Mouse (Mus musculus) CH12.LX (cell line): Measurements from ENCODE around the gene Lrrc1. TPM values are rescaled to one million over a fixed set of nuclear protein-coding genes. Genes with fewer than 3 reads are reported as not detected.

Experiments
- DNase-seq: peaks from one replicate; pipeline ENCODE4 v3.0.0-alpha.2; 2013; ENCODE audit errors: extremely low read depth
- H3K27ac ChIP-seq: 2 replicates; pipeline ENCODE4 v1.5.1; 2012; ENCODE audit warnings: low read depth, mild to moderate bottlenecking, control low read depth, moderate library complexity; ENCODE audit not compliant: insufficient read depth
- H3K27me3 ChIP-seq: replicated peaks from 2 replicates; pipeline ENCODE3; 2012; ENCODE audit warnings: inconsistent platforms
- H3K36me3 ChIP-seq, 2 experiments: replicated peaks in 1 of 2; 2 replicates each; pipeline versions ENCODE3 to v1.6.1; 2012; ENCODE audit warnings: inconsistent platforms in 1 of 2, low read length in 1 of 2, mild to moderate bottlenecking in 1 of 2, mixed read lengths in 1 of 2, moderate library complexity in 1 of 2; ENCODE audit not compliant: control insufficient read depth in 1 of 2, insufficient read depth in 1 of 2
- H3K4me1 ChIP-seq, 2 experiments: 2 replicates each; pipeline ENCODE4 v1.6.1; 2012; ENCODE audit warnings: inconsistent platforms in 1 of 2, moderate library complexity in 1 of 2; ENCODE audit not compliant: insufficient read depth in 2 of 2, control insufficient read depth in 1 of 2
- H3K4me2 ChIP-seq: 2 replicates; pipeline ENCODE4 v1.6.1; 2012; ENCODE audit warnings: low read depth, mild to moderate bottlenecking, control low read depth; ENCODE audit not compliant: poor library complexity, insufficient read depth, severe bottlenecking
- H3K4me3 ChIP-seq, 3 experiments: fragments of 150-350 bp in 1 of 3; sonication (generic) in 1 of 3; replicated peaks in 1 of 3; 2 replicates each; pipeline versions ENCODE3 to v1.5.1; 2011 to 2012; ENCODE audit warnings: low read depth in 2 of 3, low read length in 2 of 3, mild to moderate bottlenecking in 2 of 3, moderate library complexity in 2 of 3, control low read depth in 1 of 3, improper control_type of control experiment in 1 of 3, inconsistent platforms in 1 of 3, mixed read lengths in 1 of 3; ENCODE audit not compliant: poor library complexity in 1 of 3
- H3K79me2 ChIP-seq: replicated peaks from 2 replicates; pipeline ENCODE4 v1.6.1; 2012; ENCODE audit warnings: mild to moderate bottlenecking, moderate library complexity; ENCODE audit not compliant: control insufficient read depth, poor library complexity, insufficient read depth, severe bottlenecking; ENCODE audit errors: extremely low read depth
- H3K9ac ChIP-seq: 2 replicates; pipeline ENCODE4 v1.6.1; 2012; ENCODE audit warnings: low read depth, mild to moderate bottlenecking, control low read depth, moderate library complexity; ENCODE audit not compliant: insufficient read depth
- H3K9me3 ChIP-seq: replicated peaks from 2 replicates; pipeline ENCODE3; 2012; ENCODE audit warnings: low read length, inconsistent platforms, mixed read lengths
- CHD1 ChIP-seq: IDR thresholded peaks from 2 replicates; pipeline ENCODE4 v1.6.1; 2012; ENCODE audit warnings: low read depth, low read length, improper control_type of control experiment, inconsistent platforms
- CHD2 ChIP-seq: IDR thresholded peaks from 2 replicates; pipeline ENCODE4 v1.6.1; 2011; ENCODE audit warnings: low read length, improper control_type of control experiment
- E2F4 ChIP-seq: IDR thresholded peaks from 2 replicates; pipeline ENCODE4 v1.6.1; 2011; ENCODE audit warnings: low read depth, low read length, improper control_type of control experiment; ENCODE audit not compliant: insufficient replicate concordance
- EP300 ChIP-seq: IDR thresholded peaks from 2 replicates; pipeline ENCODE4 v1.6.1; 2011; ENCODE audit warnings: low read length, improper control_type of control experiment
- GABPA ChIP-seq: IDR thresholded peaks from 2 replicates; pipeline ENCODE4 v1.6.1; 2012; ENCODE audit warnings: low read depth, low read length, improper control_type of control experiment, inconsistent platforms; ENCODE audit not compliant: insufficient replicate concordance
- HCFC1 ChIP-seq: IDR thresholded peaks from 2 replicates; pipeline ENCODE4 v1.6.1; 2012; ENCODE audit warnings: low read depth, mild to moderate bottlenecking, inconsistent platforms, low read length, improper control_type of control experiment
- IRF4 ChIP-seq: IDR thresholded peaks from 2 replicates; pipeline ENCODE4 v1.6.1; 2014; ENCODE audit warnings: low read depth, mild to moderate bottlenecking, inconsistent platforms, low read length, improper control_type of control experiment
- MAFK ChIP-seq: IDR thresholded peaks from 2 replicates; pipeline ENCODE4 v1.6.1; 2011; ENCODE audit warnings: low read length, improper control_type of control experiment; ENCODE audit not compliant: insufficient replicate concordance
- MAX ChIP-seq: IDR thresholded peaks from 2 replicates; pipeline ENCODE4 v1.6.1; 2011; ENCODE audit warnings: low read length, improper control_type of control experiment
- MEF2A ChIP-seq: IDR thresholded peaks from 2 replicates; pipeline ENCODE4 v1.6.1; 2014; ENCODE audit warnings: low read depth, mild to moderate bottlenecking, inconsistent platforms, low read length, improper control_type of control experiment, borderline replicate concordance
- NELFE ChIP-seq: IDR thresholded peaks from 2 replicates; pipeline ENCODE4 v1.6.1; 2011; ENCODE audit warnings: low read depth, low read length, improper control_type of control experiment
- POLR2A ChIP-seq: IDR thresholded peaks from 2 replicates; pipeline ENCODE4 v1.6.1; 2011; ENCODE audit warnings: low read depth, mild to moderate bottlenecking, improper control_type of control experiment, low read length
- RAD21 ChIP-seq: IDR thresholded peaks from 2 replicates; pipeline ENCODE4 v1.6.1; 2011; ENCODE audit warnings: low read depth, mild to moderate bottlenecking, low read length, improper control_type of control experiment, moderate library complexity
- RCOR1 ChIP-seq: conservative IDR thresholded peaks from 2 replicates; pipeline ENCODE4 v1.6.1; 2012; ENCODE audit warnings: low read depth, mild to moderate bottlenecking, inconsistent platforms, low read length, improper control_type of control experiment
- SMC3 ChIP-seq: IDR thresholded peaks from 2 replicates; pipeline ENCODE4 v1.6.1; 2011; ENCODE audit warnings: low read depth, low read length, improper control_type of control experiment
- TBP ChIP-seq: conservative IDR thresholded peaks from 2 replicates; pipeline ENCODE4 v1.6.1; 2011; ENCODE audit warnings: low read depth, low read length, improper control_type of control experiment
- TCF12 ChIP-seq: IDR thresholded peaks from 2 replicates; pipeline ENCODE4 v1.6.1; 2014; ENCODE audit warnings: low read depth, mild to moderate bottlenecking, inconsistent platforms, low read length, improper control_type of control experiment
- UBTF ChIP-seq: IDR thresholded peaks from 2 replicates; pipeline ENCODE4 v1.6.1; 2012; ENCODE audit warnings: low read depth, mild to moderate bottlenecking, inconsistent platforms, low read length, improper control_type of control experiment, moderate library complexity
- USF1 ChIP-seq: IDR thresholded peaks from 2 replicates; pipeline ENCODE4 v1.6.1; 2014; ENCODE audit warnings: low read depth, mild to moderate bottlenecking, inconsistent platforms, low read length, improper control_type of control experiment
- ZMIZ1 ChIP-seq: IDR thresholded peaks from 2 replicates; pipeline ENCODE4 v1.6.1; 2012; ENCODE audit warnings: low read depth, mild to moderate bottlenecking, inconsistent platforms, low read length, improper control_type of control experiment
- ZNF384 ChIP-seq: IDR thresholded peaks from 2 replicates; pipeline ENCODE4 v1.6.1; 2012; ENCODE audit warnings: low read depth, low read length, improper control_type of control experiment, inconsistent platforms
- dilution Hi-C: fragments of 300-500 bp; cut with MboI; formaldehyde crosslinking; loops from 2 replicates; pipeline ENCODE4 v1.14.3; 2020; ENCODE audit warnings: low sequenced_read_pairs; ENCODE audit not compliant: extremely low pct_unique_long_range_greater_than_20kb, extremely low pct_ligation_motif_present
- in situ Hi-C: fragments of 300-500 bp; cut with MboI; formaldehyde crosslinking; loops from 3 replicates; pipeline ENCODE4 v1.14.3; 2019; ENCODE audit warnings: low sequenced_read_pairs, low pct_ligation_motif_present, low pct_unique_long_range_greater_than_20kb, mixed read lengths
- polyA plus RNA-seq: library from polyadenylated mRNA; unstranded; fragments of >175 nt; gene quantifications from 2 replicates; pipeline ENCODE4 v1.2.1, GENCODE M21; 2012; ENCODE audit warnings: low read depth; ENCODE audit not compliant: insufficient read length
- total RNA-seq, 2 experiments: library from RNA; depleted of rRNA; stranded (reverse); fragments of 300-350 nt in 1 of 2; fragments of >200 nt in 1 of 2; gene quantifications; 2 replicates each; pipeline ENCODE4 v1.2.3; 2012 to 2014

Gene Lrrc1
- total and polyA plus RNA-seq, 3 experiments = 15.4 to 15.8 (median 15.8) TPM

DNA sequence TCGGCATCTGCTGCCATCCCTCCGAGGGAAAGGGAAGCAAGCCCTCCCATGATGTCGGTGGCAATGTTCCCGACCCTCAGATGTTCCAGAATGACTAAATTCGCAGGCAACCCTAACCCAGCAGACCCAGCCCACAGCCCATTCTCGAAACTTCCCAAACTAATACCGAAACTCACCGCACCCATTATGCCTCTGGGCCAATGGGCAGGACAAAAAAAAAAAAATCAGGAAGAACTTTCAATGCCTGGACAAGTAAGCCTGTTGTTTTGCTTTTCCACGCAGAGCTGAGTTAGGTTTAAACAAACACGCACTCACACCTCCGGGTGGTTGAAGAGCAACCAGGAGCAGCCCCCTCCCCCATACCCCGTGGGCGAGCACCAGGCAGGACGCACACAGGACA, 118.6 kb downstream of the Lrrc1 start (continued):
- peak; percentile 45; the same call in 1 of the 2 replicates for TF ChIP-seq TCF12
- TF ChIP-seq CHD2 = peak; percentile 51; the same call in 1 of the 2 replicates
- peak; percentile 70; the same call in 1 of the 2 replicates for TF ChIP-seq MAFK
- peak; percentile 79 for TF ChIP-seq RCOR1
- peak; percentile 91 for TF ChIP-seq ZNF384
- no peak for TF ChIP-seq E2F4
- no peak for TF ChIP-seq GABPA

DNA sequence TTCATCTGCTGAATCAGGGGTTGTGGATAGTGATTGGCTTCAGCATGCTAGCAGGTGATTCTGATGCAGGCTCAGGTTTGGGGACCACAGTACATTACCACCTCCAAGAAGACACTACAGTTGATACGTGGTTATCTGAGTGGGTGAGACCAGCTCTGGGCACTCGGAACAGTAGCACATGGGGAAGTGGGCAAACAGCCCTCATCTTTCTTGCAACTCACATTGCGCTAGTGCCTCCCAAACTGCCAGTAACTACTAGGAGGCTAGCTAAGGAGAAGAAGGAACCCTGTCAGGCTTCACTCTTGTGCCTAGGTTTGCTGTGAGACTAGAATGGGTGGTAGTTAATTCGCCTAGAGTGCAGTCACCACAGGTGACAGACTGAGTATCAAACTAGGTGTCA, 119.1 kb downstream of the Lrrc1 start:
- DNase-seq = no peak
- Histone ChIP-seq H3K79me2 (no peaks in the 10 kb centered on the region), H3K9me3 (no peaks in the 10 kb centered on the region), H3K4me2 (no peak overlapping the region), H3K9ac (no peak overlapping the region), H3K27ac (no peak overlapping the region), H3K27me3 (no peaks in the 10 kb centered on the region), H3K36me3 (no peaks in the 10 kb centered on the region), H3K4me3 (no peak overlapping the region), H3K4me1 (peaks cover 35 to 52% of the 10 kb centered on the region in 2 experiments)
- in situ Hi-C loops (no loop called here), dilution Hi-C loops (no loop called here)
- TF ChIP-seq RCOR1 (no peak), EP300 (no peak), POLR2A (no peak), MEF2A (no peak), CHD2 (no peak)

DNA sequence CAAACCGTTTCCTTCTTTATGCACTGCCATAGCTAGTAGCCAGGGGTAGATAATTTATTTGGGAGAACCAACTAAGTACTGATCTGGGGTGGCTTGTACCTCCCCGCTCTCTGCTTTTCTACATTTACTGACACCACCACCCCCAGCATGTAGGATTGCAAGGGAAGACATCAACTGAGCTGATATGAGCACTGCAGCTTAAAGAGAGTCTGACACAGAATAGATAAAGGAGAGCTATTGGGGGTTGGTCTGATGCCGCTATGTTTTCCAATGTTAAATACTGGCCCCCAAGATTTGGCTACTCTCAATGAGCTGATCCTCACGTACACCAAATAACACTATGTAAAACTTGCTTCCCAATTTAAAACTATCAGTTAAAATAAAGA, 124.5 kb downstream of the Lrrc1 start:
- in situ Hi-C loops (loop anchor here (25.0 kb wide), 1 partner anchor 367 kb away; no protein-coding TSS in a partner anchor), dilution Hi-C loops (no loop called here)
- no peak for TF ChIP-seq MAX
- no peak for TF ChIP-seq UBTF
- no peak for TF ChIP-seq ZNF384
- no peak for TF ChIP-seq USF1
- no peak for TF ChIP-seq CHD2
- no peak for TF ChIP-seq SMC3
- no peak for TF ChIP-seq TCF12
- no peak for TF ChIP-seq EP300
- TF ChIP-seq HCFC1 = no peak
- TF ChIP-seq IRF4 = no peak
- no peak for TF ChIP-seq NELFE
- no peak for TF ChIP-seq GABPA
- TF ChIP-seq CHD1 = no peak
- TF ChIP-seq RAD21 = no peak
- no peak for TF ChIP-seq MEF2A
- TF ChIP-seq ZMIZ1 = no peak
- TF ChIP-seq TBP = no peak
- DNase-seq = no peak
- H3K4me3 ChIP-seq = no peak overlapping the region
- H3K36me3 ChIP-seq = no peaks in the 10 kb centered on the region
- no peak overlapping the region; the same call in 1 of the 2 replicates for H3K4me2 ChIP-seq
- no peaks in the 10 kb centered on the region for H3K9me3 ChIP-seq
- no peak overlapping the region for H3K27ac ChIP-seq
- no peaks in the 10 kb centered on the region for H3K27me3 ChIP-seq
- no peaks in the 10 kb centered on the region for H3K79me2 ChIP-seq
- H3K4me1 ChIP-seq = no peaks in the 10 kb centered on the region
- no peak overlapping the region for H3K9ac ChIP-seq
